Mouse (Mus musculus): ENCODE results near the gene Cep112. TPM values are rescaled to one million over a fixed set of nuclear protein-coding genes. Genes with fewer than 3 reads are reported as not detected.

The Cep112 gene
- polyA plus RNA-seq, 1 experiment from 2014 or later: 14.7 TPM

- no peak overlapping the region for H3K27ac ChIP-seq
- peaks cover 84% of the 10 kb centered on the region for H3K27me3 ChIP-seq (ENCODE audit: poor library complexity, severe bottlenecking)
- peaks cover 61% of the 10 kb centered on the region for H3K4me1 ChIP-seq
- H3K9me3 ChIP-seq: no peaks in the 10 kb centered on the region
- 91% methylated on average over 4 of the region's 4 CpGs for WGBS
- no peak overlapping the region for H3K4me3 ChIP-seq
- DNase-seq (ENCODE audit: extremely low spot score, low spot score): no peak
- no peaks in the 10 kb centered on the region for H3K36me3 ChIP-seq (replicated peaks)
These were observed 472.0 kb downstream of the Cep112 start for GRCm38 (mm10) chr11:108897034-108897433.

GRCm38 (mm10) chr11:108898063-108898462 is 473.1 kb downstream of the Cep112 start:
- H3K4me1 ChIP-seq: peaks cover 57% of the 10 kb centered on the region
- H3K27ac ChIP-seq: no peak overlapping the region
- DNase-seq (ENCODE audit: extremely low spot score, low spot score): no peak
- no peaks in the 10 kb centered on the region for H3K9me3 ChIP-seq
- H3K4me3 ChIP-seq: no peak overlapping the region
- WGBS: 85% methylated on average over 9 of the region's 9 CpGs
- no peaks in the 10 kb centered on the region for H3K36me3 ChIP-seq (replicated peaks)
- H3K27me3 ChIP-seq (ENCODE audit: poor library complexity, severe bottlenecking): peaks cover 78% of the 10 kb centered on the region

GRCm38 (mm10) chr11:108898483-108898882 is 473.5 kb downstream of the Cep112 start:
- Histone ChIP-seq H3K4me1 (peaks cover 53% of the 10 kb centered on the region), H3K27me3 (ENCODE audit: poor library complexity, severe bottlenecking) (peaks cover 73% of the 10 kb centered on the region), H3K27ac (no peak overlapping the region), H3K36me3 (replicated peaks) (no peaks in the 10 kb centered on the region), H3K9me3 (no peaks in the 10 kb centered on the region), H3K4me3 (no peak overlapping the region)
- 87% methylated on average over 6 of the region's 6 CpGs for WGBS
- DNase-seq (ENCODE audit: extremely low spot score, low spot score): no peak

- Histone ChIP-seq H3K27ac (peak overlapping the region; percentile 70), H3K27me3 (ENCODE audit: poor library complexity, severe bottlenecking) (peaks cover 50% of the 10 kb centered on the region)
- 77% methylated on average over 10 of the region's 10 CpGs for WGBS
These were observed 475.9 kb downstream of the Cep112 start for GRCm38 (mm10) chr11:108900718-108901488.

GRCm38 (mm10) chr11:108901670-108902069 is 476.7 kb downstream of the Cep112 start:
- Histone ChIP-seq H3K9me3 (no peaks in the 10 kb centered on the region), H3K27me3 (ENCODE audit: poor library complexity, severe bottlenecking) (peaks cover 52% of the 10 kb centered on the region), H3K27ac (peak overlapping the region; percentile 44; the same call in 1 of the 2 replicates), H3K4me3 (no peak overlapping the region), H3K4me1 (peaks cover 40% of the 10 kb centered on the region), H3K36me3 (replicated peaks) (no peaks in the 10 kb centered on the region)
- no peak for DNase-seq (ENCODE audit: extremely low spot score, low spot score)
- 72% methylated on average over 7 of the region's 7 CpGs for WGBS

More at GRCm38 (mm10) chr11:108900718-108901488, 475.9 kb downstream of the Cep112 start:
- DNase-seq (ENCODE audit: extremely low spot score, low spot score): no peak
- Histone ChIP-seq H3K36me3 (replicated peaks) (no peaks in the 10 kb centered on the region), H3K9me3 (no peaks in the 10 kb centered on the region), H3K4me3 (no peak overlapping the region), H3K4me1 (peaks cover 37% of the 10 kb centered on the region)

GRCm38 (mm10) chr11:108902303-108902702 is 477.3 kb downstream of the Cep112 start:
- 84% methylated on average over 4 of the region's 4 CpGs for WGBS
- H3K36me3 ChIP-seq (replicated peaks): no peaks in the 10 kb centered on the region

GRCm38 (mm10) chr11:108906590-108907254 is 481.7 kb downstream of the Cep112 start:
- H3K4me3 ChIP-seq: no peak overlapping the region
- DNase-seq (ENCODE audit: extremely low spot score, low spot score): no peak
- H3K9me3 ChIP-seq: 0 out of 2 replicates have a peak, but pooled peaks cover 2% of the 10 kb centered on the region
- H3K27ac ChIP-seq: no peak overlapping the region
- H3K4me1 ChIP-seq: peaks cover 44% of the 10 kb centered on the region
- H3K27me3 ChIP-seq (ENCODE audit: poor library complexity, severe bottlenecking): peaks cover 60% of the 10 kb centered on the region
- 79% methylated on average over 7 of the region's 7 CpGs for WGBS
- H3K36me3 ChIP-seq (replicated peaks): no peaks in the 10 kb centered on the region

More at GRCm38 (mm10) chr11:108902303-108902702, 477.3 kb downstream of the Cep112 start:
- no peaks in the 10 kb centered on the region for H3K9me3 ChIP-seq
- H3K27me3 ChIP-seq (ENCODE audit: poor library complexity, severe bottlenecking): peaks cover 52% of the 10 kb centered on the region
- no peak for DNase-seq (ENCODE audit: extremely low spot score, low spot score)
- no peak overlapping the region for H3K27ac ChIP-seq
- no peak overlapping the region for H3K4me3 ChIP-seq
- peaks cover 39% of the 10 kb centered on the region for H3K4me1 ChIP-seq

GRCm38 (mm10) chr11:108909396-108910195 is 484.6 kb downstream of the Cep112 start:
- DNase-seq (ENCODE audit: extremely low spot score, low spot score): no peak
- H3K9me3 ChIP-seq: peaks cover 8% of the 10 kb centered on the region; the same call in 1 of the 2 replicates
- peak overlapping the region; percentile 52; the same call in 1 of the 2 replicates for H3K27ac ChIP-seq
- H3K27me3 ChIP-seq (ENCODE audit: poor library complexity, severe bottlenecking): peaks cover 66% of the 10 kb centered on the region
- no peaks in the 10 kb centered on the region for H3K36me3 ChIP-seq (replicated peaks)
- peaks cover 37% of the 10 kb centered on the region for H3K4me1 ChIP-seq
- 7% methylated on average over 24 of the region's 24 CpGs for WGBS
- peak overlapping the region; percentile 34 for H3K4me3 ChIP-seq

Other genes starting within 250 kb of the Cep112 start
- gene Apoh, start 81.8 kb upstream of the Cep112 start, polyA plus RNA-seq (2016; fragmentation: Nextera tagmentation; extraction: Ambion mirVana): not detected in 2 replicates
- gene Prkca, start 81.3 kb upstream of the Cep112 start, polyA plus RNA-seq (2016; fragmentation: Nextera tagmentation; extraction: Ambion mirVana): 1.6 and 2.3 TPM in 2 replicates